ENCODE assay signal across 8 mouse cellular contexts in genomic region chr11:110537602-110538001, GRCm38 (mm10).
DNase-seq lines count a peak whose midpoint lies in the region; ATAC-seq and TF ChIP-seq lines count a peak whose summit lies in the region.

No protein-coding gene starts in this region.

- 0 out of 2 replicates have a peak, but pooled peaks cover 5% of the 10 kb centered on the region for H3K9me3 ChIP-seq in lung, embryonic 16.5 days (ENCODE audit: control insufficient read depth, low read length)

- no peak overlapping the region for H3K9ac ChIP-seq in lung, embryonic 16.5 days (ENCODE audit: low read length)

- ATAC-seq in hematopoietic stem cell, adult 5-6 weeks (replicated peaks in 1 of 2; ENCODE audit: insufficient read depth in 1 of 2, low FRiP score in 2 of 2, low TSS enrichment in 1 of 2, low read depth in 1 of 2, poor library complexity in 2 of 2, severe bottlenecking in 2 of 2): peak; percentile 77 to 83; a peak in 3 of 4 replicates
- peak; percentile 38 for ATAC-seq in lung, embryonic 16.5 days (ENCODE audit: low read depth)

- peak; percentile 71 for DNase-seq in MEL-GATA-1-ER (ENCODE audit: extremely low read depth, low read depth)
- peak; percentile 53 to 61 for DNase-seq in cerebellum, adult 2 months
- peak; percentile 85 for DNase-seq in forelimb bud, embryonic 11.5 days (ENCODE audit: low read depth, low spot score)
- peak; percentile 86 for DNase-seq in layer of hippocampus, adult 9-10 months (ENCODE audit: low spot score)
- peak; percentile 35 for DNase-seq in ovary, postnatal 10 days (ENCODE audit: low spot score)
- DNase-seq in thymus, postnatal 10 days (ENCODE audit: low spot score in 2 of 2): peak; percentile 7 to 59

- H3K4me3 ChIP-seq in cerebellum, adult 2 months (replicated peaks; ENCODE audit: insufficient read depth, low read depth, low read length): no peak overlapping the region
- no peak overlapping the region for H3K4me3 ChIP-seq in lung, embryonic 16.5 days (ENCODE audit: low read length)

- H3K27me3 ChIP-seq in cerebellum, adult 2 months (ENCODE audit: control insufficient read depth, insufficient read depth, low read length): no peaks in the 10 kb centered on the region
- no peaks in the 10 kb centered on the region for H3K27me3 ChIP-seq in lung, embryonic 16.5 days (ENCODE audit: control insufficient read depth, insufficient read depth, low read depth, low read length)

- no peak for TF ChIP-seq POLR2A in cerebellum, adult 2 months (IDR thresholded peaks at IDR 0.05; ENCODE audit: borderline replicate concordance, insufficient read depth, low read length)

- no peaks in the 10 kb centered on the region for H3K4me1 ChIP-seq in cerebellum, adult 2 months (ENCODE audit: control insufficient read depth, insufficient read depth, low read length)
- peaks cover 3% of the 10 kb centered on the region for H3K4me1 ChIP-seq in lung, embryonic 16.5 days (replicated peaks; ENCODE audit: control insufficient read depth, insufficient read depth, low read length)

- TF ChIP-seq CTCF in cerebellum, adult 2 months (IDR thresholded peaks at IDR 0.05; ENCODE audit: borderline replicate concordance, insufficient read depth, low read depth, low read length): peak; percentile 70

- WGBS in cerebellum, adult 2 months: 4% methylated on average over 15 of the region's 15 CpGs
- WGBS in lung, embryonic 16.5 days: 5% methylated on average over 15 of the region's 15 CpGs

- H3K27ac ChIP-seq in cerebellum, adult 2 months (ENCODE audit: insufficient read depth, low read length): no peak overlapping the region
- H3K27ac ChIP-seq in lung, embryonic 16.5 days (ENCODE audit: low read length): no peak overlapping the region

- no peaks in the 10 kb centered on the region for H3K36me3 ChIP-seq in lung, embryonic 16.5 days (ENCODE audit: control insufficient read depth, insufficient read depth, low read length)

- H3K4me2 ChIP-seq in lung, embryonic 16.5 days (ENCODE audit: low read depth, low read length): peak overlapping the region; percentile 54

Comparison
In these comparisons a context has a peak if more than half of its experiments do, and no peak if none do; other contexts are left out.
1. DNase-seq: peak in every context shown above with its lines; median percentile 86 in layer of hippocampus, adult 9-10 months; 85 in forelimb bud, embryonic 11.5 days; 71 in MEL-GATA-1-ER; 57 in cerebellum, adult 2 months; 35 in ovary, postnatal 10 days; 33 in thymus, postnatal 10 days.